In genomic region chr10:93336462-93336931, GRCm38 (mm10) we compare ENCODE assay signal across 8 mouse cellular contexts. TPM values are rescaled to one million over a fixed set of nuclear protein-coding genes. Genes with fewer than 3 reads are reported as not detected.
A peak's percentile ranks its signal among the peaks of the same experiment; 100 is the strongest.
DNase-seq lines count a peak whose midpoint lies in the region; ATAC-seq and TF ChIP-seq lines count a peak whose summit lies in the region.

No protein-coding gene starts in this region.

- peak overlapping the region; percentile 18; the same call in 1 of the 2 replicates for H3K27ac ChIP-seq in intestine, embryonic 16.5 days (ENCODE audit: low read length)
- no peak overlapping the region for H3K27ac ChIP-seq in intestine, postnatal 0 days (ENCODE audit: low read depth, low read length)
- H3K27ac ChIP-seq in bone marrow, adult 2 months (ENCODE audit: control insufficient read depth, insufficient read depth, low read depth, low read length, poor library complexity): peak overlapping the region; percentile 91
- H3K27ac ChIP-seq in midbrain, embryonic 10.5 days (replicated peaks): no peak overlapping the region

- no peak overlapping the region for H3K9ac ChIP-seq in intestine, embryonic 16.5 days (ENCODE audit: low read depth, low read length)
- H3K9ac ChIP-seq in intestine, postnatal 0 days (ENCODE audit: low read depth, low read length): no peak overlapping the region

- no peaks in the 10 kb centered on the region for H3K9me3 ChIP-seq in intestine, embryonic 16.5 days (ENCODE audit: control insufficient read depth, low read length)
- H3K9me3 ChIP-seq in intestine, postnatal 0 days (ENCODE audit: control insufficient read depth): no peaks in the 10 kb centered on the region
- H3K9me3 ChIP-seq in midbrain, embryonic 10.5 days (replicated peaks): no peaks in the 10 kb centered on the region

- peak; percentile 20 to 23 for DNase-seq in heart, postnatal 14 days
- peak; percentile 26 to 29 for DNase-seq in lung, postnatal 4 days
- DNase-seq in cerebellum, postnatal 10 days: no peak
- DNase-seq in midbrain, embryonic 10.5 days (ENCODE audit: low spot score): no peak
- no peak for DNase-seq in frontal cortex, postnatal 25 days (ENCODE audit: low spot score in 2 of 2)

- 46% methylated on average over 6 of the region's 6 CpGs for WGBS in intestine, embryonic 16.5 days
- 44% methylated on average over 6 of the region's 6 CpGs for WGBS in intestine, postnatal 0 days
- 4% methylated on average over 6 of the region's 6 CpGs for WGBS in bone marrow, adult 2 months
- WGBS in midbrain, embryonic 10.5 days: 70% methylated on average over 6 of the region's 6 CpGs

- no peak for TF ChIP-seq CTCF in intestine, postnatal 0 days (IDR thresholded peaks at IDR 0.05; ENCODE audit: low read depth)
- no peak for TF ChIP-seq CTCF in bone marrow, adult 2 months (IDR thresholded peaks at IDR 0.05; ENCODE audit: control insufficient read depth, insufficient read depth, low read length)

- intact Hi-C loops in heart, postnatal 14 days (cut with DNase I): loop anchor here (1.0 to 5.0 kb wide), 5 partner anchors 26 to 87 kb away; partner anchors contain the start of gene Elk3

- H3K4me3 ChIP-seq in intestine, embryonic 16.5 days (ENCODE audit: low read length): no peak overlapping the region
- H3K4me3 ChIP-seq in intestine, postnatal 0 days (ENCODE audit: low read depth, low read length): no peak overlapping the region
- H3K4me3 ChIP-seq in bone marrow, adult 2 months (replicated peaks; ENCODE audit: control insufficient read depth, low read depth, low read length): peak overlapping the region; percentile 46
- no peak overlapping the region for H3K4me3 ChIP-seq in midbrain, embryonic 10.5 days

- no peaks in the 10 kb centered on the region for H3K4me1 ChIP-seq in intestine, embryonic 16.5 days (ENCODE audit: control insufficient read depth, insufficient read depth, low read length)
- H3K4me1 ChIP-seq in intestine, postnatal 0 days (replicated peaks; ENCODE audit: control insufficient read depth, insufficient read depth, low read length): no peaks in the 10 kb centered on the region
- H3K4me1 ChIP-seq in bone marrow, adult 2 months (ENCODE audit: control insufficient read depth, insufficient read depth, low read length): peaks cover 7% of the 10 kb centered on the region
- peaks cover 5% of the 10 kb centered on the region; the same call in 1 of the 2 replicates for H3K4me1 ChIP-seq in midbrain, embryonic 10.5 days

- H3K4me2 ChIP-seq in intestine, embryonic 16.5 days (ENCODE audit: low read depth, low read length): no peak overlapping the region
- no peak overlapping the region for H3K4me2 ChIP-seq in intestine, postnatal 0 days (replicated peaks; ENCODE audit: low read depth)

- ATAC-seq in intestine, embryonic 16.5 days: no peak
- no peak for ATAC-seq in intestine, postnatal 0 days

- H3K36me3 ChIP-seq in intestine, embryonic 16.5 days (ENCODE audit: control insufficient read depth, insufficient read depth, low read length): no peaks in the 10 kb centered on the region
- H3K36me3 ChIP-seq in intestine, postnatal 0 days (ENCODE audit: control insufficient read depth, insufficient read depth): no peaks in the 10 kb centered on the region
- no peaks in the 10 kb centered on the region for H3K36me3 ChIP-seq in midbrain, embryonic 10.5 days

- TF ChIP-seq POLR2A in bone marrow, adult 2 months (IDR thresholded peaks at IDR 0.05; ENCODE audit: borderline replicate concordance, control insufficient read depth, low read depth, low read length): no peak

- no peaks in the 10 kb centered on the region for H3K27me3 ChIP-seq in intestine, embryonic 16.5 days (replicated peaks; ENCODE audit: control insufficient read depth, insufficient read depth, low read length)
- H3K27me3 ChIP-seq in intestine, postnatal 0 days (replicated peaks; ENCODE audit: control insufficient read depth, insufficient read depth, low read length): no peaks in the 10 kb centered on the region
- no peaks in the 10 kb centered on the region for H3K27me3 ChIP-seq in midbrain, embryonic 10.5 days (ENCODE audit: low read depth, poor library complexity, severe bottlenecking)

RNA-seq across cellular contexts. Expression of gene Elk3, which starts 25.6 kb away (rescaled TPM):
- 14.6 and 18.0 TPM in 2 replicates for polyA plus RNA-seq in intestine, embryonic 16.5 days (2015; fragmentation: Nextera tagmentation; extraction: Ambion mirVana)
- polyA plus RNA-seq in intestine, postnatal 0 days (2015; fragmentation: Nextera tagmentation; extraction: Ambion mirVana): 14.2 and 16.4 TPM in 2 replicates
- polyA plus RNA-seq in bone marrow, adult 2 months (2011; ENCODE audit: insufficient read depth, insufficient read length, low replicate concordance, missing spikeins): 8.3 and 15.5 TPM in 2 replicates
- total RNA-seq in heart, postnatal 14 days (2021): 10 to 100 TPM; 64.1 to 67.2 TPM
- polyA plus RNA-seq in midbrain, embryonic 10.5 days (2016; fragmentation: Nextera tagmentation; extraction: Ambion mirVana): 9.8 and 10.6 TPM in 2 replicates

Comparison
In these comparisons a context has a peak if more than half of its experiments do, and no peak if none do; other contexts are left out.
1. H3K27ac ChIP-seq: peak in intestine, embryonic 16.5 days (single experiment) and bone marrow, adult 2 months (single experiment); none in intestine, postnatal 0 days (single experiment) and midbrain, embryonic 10.5 days (single experiment).
2. DNase-seq: peak in heart, postnatal 14 days (2 of 2) and lung, postnatal 4 days (2 of 2); none in cerebellum, postnatal 10 days (0 of 2), midbrain, embryonic 10.5 days (single experiment) and frontal cortex, postnatal 25 days (0 of 2).